Mouse (Mus musculus) liver, embryonic 15.5 days (tissue): Measurements from ENCODE around the gene Cops2. TPM values are rescaled to one million over a fixed set of nuclear protein-coding genes. Genes with fewer than 3 reads are reported as not detected.

Experiments
- ATAC-seq: fragments of 200-750 bp; cut with Nextera tagmentation; 2 replicates; pipeline ENCODE4 v1.8.0; 2017; ENCODE audit warnings: moderate number of reproducible peaks, mild to moderate bottlenecking, moderate library complexity; ENCODE audit not compliant: insufficient read depth
- H3K27ac ChIP-seq: fragments of 300-500 bp; sonication (generic); replicated peaks from 2 replicates; pipeline ENCODE4 v1.5.1; 2015; ENCODE audit warnings: mild to moderate bottlenecking, inconsistent platforms
- H3K27me3 ChIP-seq: fragments of 300-500 bp; sonication (generic); 2 replicates; pipeline ENCODE4 v1.6.1; 2015; ENCODE audit warnings: mild to moderate bottlenecking, inconsistent platforms
- H3K36me3 ChIP-seq: fragments of 300-500 bp; sonication (generic); replicated peaks from 2 replicates; pipeline ENCODE4 v1.6.1; 2015; ENCODE audit warnings: moderate library complexity, mild to moderate bottlenecking, inconsistent platforms
- H3K4me1 ChIP-seq: fragments of 300-500 bp; sonication (generic); replicated peaks from 2 replicates; pipeline ENCODE4 v1.6.1; 2015; ENCODE audit warnings: inconsistent platforms
- H3K4me2 ChIP-seq: fragments of 300-500 bp; sonication (generic); 2 replicates; pipeline ENCODE4 v1.6.1; 2015; ENCODE audit warnings: moderate library complexity, mild to moderate bottlenecking, inconsistent platforms
- H3K4me3 ChIP-seq: fragments of 300-500 bp; sonication (generic); replicated peaks from 2 replicates; pipeline ENCODE4 v1.5.1; 2015; ENCODE audit warnings: mild to moderate bottlenecking, inconsistent platforms
- H3K9ac ChIP-seq: fragments of 300-500 bp; sonication (generic); 2 replicates; pipeline ENCODE4 v1.6.1; 2015; ENCODE audit warnings: moderate library complexity, mild to moderate bottlenecking, inconsistent platforms
- H3K9me3 ChIP-seq: fragments of 300-500 bp; sonication (generic); replicated peaks from 2 replicates; pipeline ENCODE4 v1.6.1; 2016; ENCODE audit warnings: inconsistent platforms
- WGBS: fragments of 180-500 bp; shearing (Covaris S2); methylation state at CpG from one replicate; pipeline ENCODE4 v1.1.7; 2015; ENCODE audit warnings: mixed read lengths; ENCODE audit not compliant: insufficient replicate concordance; 5-methylcytosine and 5-hydroxymethylcytosine counted together
- polyA plus RNA-seq: library from polyadenylated mRNA; unstranded; fragments of >200 nt; fragmentation: Nextera tagmentation; extraction: Ambion mirVana; gene quantifications from 2 replicates; pipeline ENCODE4 v1.2.1, GENCODE M21; 2015

Gene Cops2
- polyA plus RNA-seq, 1 experiment from 2014 or later: 39.5 TPM

GRCm38 (mm10) chr2:125826201-125826600 is 32.7 kb downstream of the Cops2 start:
- 53% methylated on average over 4 of the region's 4 CpGs for WGBS
- ATAC-seq: no peak
- H3K36me3 ChIP-seq: peaks cover 17% of the 10 kb centered on the region
- no peaks in the 10 kb centered on the region for H3K9me3 ChIP-seq
- H3K4me1 ChIP-seq: no peaks in the 10 kb centered on the region
- no peak overlapping the region for H3K4me2 ChIP-seq
- no peak overlapping the region for H3K9ac ChIP-seq
- H3K27me3 ChIP-seq: no peaks in the 10 kb centered on the region
- no peak overlapping the region for H3K27ac ChIP-seq
- no peak overlapping the region for H3K4me3 ChIP-seq

- H3K27me3 ChIP-seq: no peaks in the 10 kb centered on the region
- no peak overlapping the region for H3K9ac ChIP-seq
- no peak overlapping the region for H3K4me3 ChIP-seq
- H3K4me2 ChIP-seq: no peak overlapping the region
- 67% methylated on average over 4 of the region's 4 CpGs for WGBS
- no peak for ATAC-seq
- no peaks in the 10 kb centered on the region for H3K4me1 ChIP-seq
- no peaks in the 10 kb centered on the region for H3K9me3 ChIP-seq
- no peaks in the 10 kb centered on the region for H3K36me3 ChIP-seq
- no peak overlapping the region for H3K27ac ChIP-seq
These were observed 38.5 kb downstream of the Cops2 start for GRCm38 (mm10) chr2:125820397-125820796.

GRCm38 (mm10) chr2:125813972-125814595 is 44.9 kb downstream of the Cops2 start:
- no peak overlapping the region for H3K4me3 ChIP-seq
- 63% methylated on average over 9 of the region's 9 CpGs for WGBS

GRCm38 (mm10) chr2:125811332-125811731 is 47.6 kb downstream of the Cops2 start:
- Histone ChIP-seq H3K4me3 (no peak overlapping the region), H3K27ac (no peak overlapping the region), H3K4me2 (no peak overlapping the region), H3K27me3 (no peaks in the 10 kb centered on the region), H3K4me1 (no peaks in the 10 kb centered on the region), H3K9me3 (no peaks in the 10 kb centered on the region), H3K36me3 (no peaks in the 10 kb centered on the region), H3K9ac (no peak overlapping the region)
- ATAC-seq: no peak
- WGBS: 14% methylated on average over 2 of the region's 2 CpGs

More at GRCm38 (mm10) chr2:125813972-125814595, 44.9 kb downstream of the Cops2 start:
- ATAC-seq: no peak
- H3K27me3 ChIP-seq: no peaks in the 10 kb centered on the region
- H3K4me2 ChIP-seq: no peak overlapping the region
- no peaks in the 10 kb centered on the region for H3K36me3 ChIP-seq
- H3K9ac ChIP-seq: no peak overlapping the region
- H3K27ac ChIP-seq: no peak overlapping the region
- H3K4me1 ChIP-seq: no peaks in the 10 kb centered on the region
- no peaks in the 10 kb centered on the region for H3K9me3 ChIP-seq

- ATAC-seq: no peak
- Histone ChIP-seq H3K9me3 (no peaks in the 10 kb centered on the region), H3K4me1 (no peaks in the 10 kb centered on the region), H3K4me3 (no peak overlapping the region), H3K36me3 (no peaks in the 10 kb centered on the region), H3K9ac (no peak overlapping the region), H3K27ac (no peak overlapping the region), H3K4me2 (no peak overlapping the region), H3K27me3 (no peaks in the 10 kb centered on the region)
- WGBS: 65% methylated on average over 7 of the region's 7 CpGs
These were observed 49.4 kb downstream of the Cops2 start for GRCm38 (mm10) chr2:125809551-125809950.

GRCm38 (mm10) chr2:125805826-125806225 is 53.1 kb downstream of the Cops2 start:
- Histone ChIP-seq H3K9ac (no peak overlapping the region), H3K4me2 (no peak overlapping the region), H3K4me3 (no peak overlapping the region), H3K27ac (no peak overlapping the region), H3K36me3 (no peaks in the 10 kb centered on the region), H3K27me3 (no peaks in the 10 kb centered on the region), H3K4me1 (no peaks in the 10 kb centered on the region), H3K9me3 (no peaks in the 10 kb centered on the region)
- ATAC-seq: no peak
- 33% methylated on average over 1 of the region's 1 CpGs for WGBS

- Histone ChIP-seq H3K4me2 (no peak overlapping the region), H3K4me1 (no peaks in the 10 kb centered on the region), H3K9me3 (no peaks in the 10 kb centered on the region), H3K36me3 (no peaks in the 10 kb centered on the region), H3K4me3 (no peak overlapping the region), H3K9ac (no peak overlapping the region), H3K27me3 (no peaks in the 10 kb centered on the region), H3K27ac (no peak overlapping the region)
- 57% methylated on average over 4 of the region's 4 CpGs for WGBS
- ATAC-seq: no peak
These were observed 57.0 kb downstream of the Cops2 start for GRCm38 (mm10) chr2:125801947-125802346.

GRCm38 (mm10) chr2:125801038-125801437 is 57.9 kb downstream of the Cops2 start:
- ATAC-seq: no peak
- Histone ChIP-seq H3K27me3 (no peaks in the 10 kb centered on the region), H3K36me3 (no peaks in the 10 kb centered on the region), H3K27ac (no peak overlapping the region), H3K4me3 (no peak overlapping the region), H3K4me2 (no peak overlapping the region), H3K9me3 (no peaks in the 10 kb centered on the region), H3K9ac (no peak overlapping the region), H3K4me1 (no peaks in the 10 kb centered on the region)
- WGBS: 56% methylated on average over 8 of the region's 8 CpGs

- no peak for ATAC-seq
- Histone ChIP-seq H3K27me3 (no peaks in the 10 kb centered on the region), H3K4me3 (no peak overlapping the region), H3K4me2 (no peak overlapping the region), H3K9ac (no peak overlapping the region), H3K36me3 (no peaks in the 10 kb centered on the region), H3K27ac (no peak overlapping the region), H3K4me1 (no peaks in the 10 kb centered on the region), H3K9me3 (no peaks in the 10 kb centered on the region)
- WGBS: 44% methylated on average over 4 of the region's 4 CpGs
These were observed 58.5 kb downstream of the Cops2 start for GRCm38 (mm10) chr2:125800428-125800827.

GRCm38 (mm10) chr2:125797872-125798271 is 61.1 kb downstream of the Cops2 start:
- no peaks in the 10 kb centered on the region for H3K9me3 ChIP-seq
- no peaks in the 10 kb centered on the region for H3K36me3 ChIP-seq
- H3K4me2 ChIP-seq: no peak overlapping the region
- no peak for ATAC-seq
- no peak overlapping the region for H3K4me3 ChIP-seq
- H3K27me3 ChIP-seq: no peaks in the 10 kb centered on the region
- no peak overlapping the region for H3K27ac ChIP-seq
- no peaks in the 10 kb centered on the region for H3K4me1 ChIP-seq
- no peak overlapping the region for H3K9ac ChIP-seq

- H3K27me3 ChIP-seq: no peaks in the 10 kb centered on the region; the same call in 1 of the 2 replicates
- no peak for ATAC-seq
- H3K27ac ChIP-seq: no peak overlapping the region
These were observed 63.8 kb downstream of the Cops2 start for GRCm38 (mm10) chr2:125795118-125795517.

GRCm38 (mm10) chr2:125794166-125794565 is 64.8 kb downstream of the Cops2 start:
- no peak overlapping the region for H3K4me2 ChIP-seq
- peaks cover 6% of the 10 kb centered on the region; the same call in 1 of the 2 replicates for H3K4me1 ChIP-seq
- ATAC-seq: no peak
- no peak overlapping the region for H3K9ac ChIP-seq
- H3K36me3 ChIP-seq: no peaks in the 10 kb centered on the region
- H3K27ac ChIP-seq: no peak overlapping the region
- H3K9me3 ChIP-seq: no peaks in the 10 kb centered on the region
- 48% methylated on average over 2 of the region's 2 CpGs for WGBS
- no peak overlapping the region for H3K4me3 ChIP-seq
- no peaks in the 10 kb centered on the region; the same call in 1 of the 2 replicates for H3K27me3 ChIP-seq

More at GRCm38 (mm10) chr2:125795118-125795517, 63.8 kb downstream of the Cops2 start:
- Histone ChIP-seq H3K4me2 (no peak overlapping the region), H3K4me3 (no peak overlapping the region), H3K9ac (no peak overlapping the region), H3K36me3 (no peaks in the 10 kb centered on the region), H3K9me3 (no peaks in the 10 kb centered on the region), H3K4me1 (peaks cover 6% of the 10 kb centered on the region; the same call in 1 of the 2 replicates)
- WGBS: 28% methylated on average over 2 of the region's 2 CpGs
